Mouse (Mus musculus): ENCODE measurements around the gene Mrps26. TPM values are rescaled to one million over a fixed set of nuclear protein-coding genes. Genes with fewer than 3 reads are reported as not detected.

Mrps26 gene
- polyA plus RNA-seq, 1 experiment from 2014 or later = 96.8 TPM

DNA sequence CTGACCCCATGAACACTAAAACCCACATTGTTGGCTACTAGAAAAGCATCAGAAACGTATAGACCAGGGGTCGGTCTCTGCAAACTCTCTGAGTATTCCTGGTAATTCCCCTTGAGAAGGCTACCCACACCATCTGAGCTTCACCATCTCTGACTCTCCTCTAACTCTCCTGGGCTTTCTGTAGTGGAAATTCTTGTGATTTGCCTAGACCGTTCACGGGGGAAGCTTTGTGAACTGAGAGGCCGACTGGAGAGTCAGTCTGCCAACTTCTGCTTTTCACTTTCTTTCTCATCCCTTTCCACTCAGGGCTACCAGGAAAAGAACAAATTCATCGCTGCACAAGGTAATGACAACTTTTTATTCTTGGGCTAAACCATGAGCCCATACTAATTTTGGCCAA is 28.5 kb upstream of the Mrps26 start:
- Histone ChIP-seq H3K27me3 (replicated peaks; ENCODE audit: control insufficient read depth, insufficient read depth, low read length) (no peaks in the 10 kb centered on the region), H3K9ac (ENCODE audit: low read depth, low read length) (no peak overlapping the region), H3K4me3 (ENCODE audit: low read length) (no peak overlapping the region), H3K27ac (ENCODE audit: low read length) (no peak overlapping the region), H3K36me3 (ENCODE audit: control insufficient read depth, insufficient read depth, low read length) (0 out of 2 replicates have a peak, but pooled peaks cover 2% of the 10 kb centered on the region), H3K4me1 (ENCODE audit: control insufficient read depth, insufficient read depth, low read length) (no peaks in the 10 kb centered on the region), H3K4me2 (ENCODE audit: low read depth, low read length) (no peak overlapping the region), H3K9me3 (ENCODE audit: control insufficient read depth, low read length) (no peaks in the 10 kb centered on the region)
- WGBS = 93% methylated on average over 6 of the region's 6 CpGs
- no peak for ATAC-seq

DNA sequence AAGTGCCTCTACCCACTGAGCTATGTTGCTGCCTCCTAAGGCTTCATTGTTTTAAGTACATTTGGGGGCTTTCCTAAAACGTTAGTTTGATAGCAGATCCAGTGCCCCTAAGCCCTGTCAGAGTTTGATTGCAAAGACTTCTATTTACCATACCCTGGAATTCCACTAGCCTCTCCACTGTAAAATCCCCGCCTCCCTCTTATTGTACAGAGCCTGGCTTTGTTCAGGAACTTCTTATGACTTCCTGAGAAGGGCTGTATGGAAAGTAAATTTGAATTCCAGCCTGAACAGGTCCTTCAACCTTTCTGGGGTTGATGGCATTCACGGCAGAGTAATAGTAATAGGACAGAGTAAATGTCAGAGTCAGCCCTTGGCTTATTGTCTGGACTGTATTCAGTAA is 26.7 kb upstream of the Mrps26 start:
- Histone ChIP-seq H3K4me2 (ENCODE audit: low read depth, low read length) (no peak overlapping the region), H3K27ac (ENCODE audit: low read length) (no peak overlapping the region), H3K9ac (ENCODE audit: low read depth, low read length) (no peak overlapping the region), H3K27me3 (replicated peaks; ENCODE audit: control insufficient read depth, insufficient read depth, low read length) (no peaks in the 10 kb centered on the region), H3K9me3 (ENCODE audit: control insufficient read depth, low read length) (no peaks in the 10 kb centered on the region), H3K36me3 (ENCODE audit: control insufficient read depth, insufficient read depth, low read length) (peaks cover 7% of the 10 kb centered on the region; the same call in 1 of the 2 replicates), H3K4me3 (ENCODE audit: low read length) (no peak overlapping the region), H3K4me1 (ENCODE audit: control insufficient read depth, insufficient read depth, low read length) (no peaks in the 10 kb centered on the region)
- WGBS = 75% methylated on average over 3 of the region's 3 CpGs
- no peak for ATAC-seq

DNA sequence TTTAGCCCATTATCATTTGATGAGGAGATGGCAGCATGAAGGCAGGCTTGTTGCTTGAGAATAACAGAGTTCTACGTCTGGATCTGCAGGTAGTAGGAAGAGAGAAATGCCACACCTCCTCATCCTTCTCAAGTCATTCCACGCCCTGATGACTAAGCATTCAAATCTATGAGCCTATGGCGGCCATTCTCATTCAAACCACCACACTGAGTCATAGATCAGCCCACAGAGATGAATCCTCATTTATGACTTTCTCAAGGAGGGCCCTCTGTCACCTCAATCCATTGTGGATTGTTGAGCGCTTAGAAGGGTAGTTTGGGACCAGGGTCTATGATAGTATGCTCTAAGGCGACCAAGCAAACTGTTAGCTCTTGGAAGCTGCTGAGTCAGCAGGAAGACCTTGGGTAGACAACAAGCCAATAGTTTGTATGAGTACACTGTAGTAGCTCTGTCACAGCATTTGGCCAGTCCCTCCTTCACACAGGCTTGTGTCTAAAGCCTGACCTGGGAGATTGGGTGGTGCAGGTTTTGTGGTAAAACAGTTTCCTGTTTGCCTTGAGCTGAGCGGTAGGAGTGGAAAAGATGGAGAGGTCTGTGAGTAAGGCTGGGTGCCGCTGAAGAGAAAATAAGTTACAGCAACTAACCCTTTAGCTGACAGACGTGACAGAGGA is 24.5 kb upstream of the Mrps26 start:
- Histone ChIP-seq H3K4me3 (ENCODE audit: low read length) (no peak overlapping the region), H3K27ac (ENCODE audit: low read length) (no peak overlapping the region), H3K9ac (ENCODE audit: low read depth, low read length) (no peak overlapping the region), H3K4me2 (ENCODE audit: low read depth, low read length) (no peak overlapping the region), H3K27me3 (replicated peaks; ENCODE audit: control insufficient read depth, insufficient read depth, low read length) (no peaks in the 10 kb centered on the region), H3K9me3 (ENCODE audit: control insufficient read depth, low read length) (no peaks in the 10 kb centered on the region), H3K4me1 (ENCODE audit: control insufficient read depth, insufficient read depth, low read length) (no peaks in the 10 kb centered on the region), H3K36me3 (ENCODE audit: control insufficient read depth, insufficient read depth, low read length) (peaks cover 5% of the 10 kb centered on the region; the same call in 1 of the 2 replicates)
- no peak for ATAC-seq
- WGBS = 89% methylated on average over 8 of the region's 8 CpGs

DNA sequence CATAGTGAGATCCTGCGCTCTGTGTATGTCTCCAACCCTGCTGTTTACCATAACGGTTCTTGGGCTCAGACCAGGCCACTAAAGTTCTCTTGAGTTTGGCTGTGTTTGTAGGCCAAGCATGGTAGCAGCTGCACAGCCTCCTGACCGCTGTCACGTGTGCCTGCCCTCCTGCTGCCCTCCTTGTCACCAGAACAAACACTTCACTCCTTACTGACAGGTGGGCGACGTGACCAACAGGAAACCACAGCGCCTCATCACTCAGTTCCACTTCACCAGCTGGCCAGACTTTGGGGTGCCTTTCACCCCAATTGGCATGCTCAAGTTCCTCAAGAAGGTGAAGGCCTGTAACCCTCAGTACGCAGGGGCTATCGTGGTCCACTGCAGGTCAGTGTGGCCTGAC is 23.3 kb upstream of the Mrps26 start:
- Histone ChIP-seq H3K4me1 (ENCODE audit: control insufficient read depth, insufficient read depth, low read length) (no peaks in the 10 kb centered on the region), H3K4me3 (ENCODE audit: low read length) (no peak overlapping the region), H3K9ac (ENCODE audit: low read depth, low read length) (no peak overlapping the region), H3K4me2 (ENCODE audit: low read depth, low read length) (no peak overlapping the region), H3K36me3 (ENCODE audit: control insufficient read depth, insufficient read depth, low read length) (peaks cover 5% of the 10 kb centered on the region; the same call in 1 of the 2 replicates), H3K27me3 (replicated peaks; ENCODE audit: control insufficient read depth, insufficient read depth, low read length) (no peaks in the 10 kb centered on the region), H3K27ac (ENCODE audit: low read length) (no peak overlapping the region), H3K9me3 (ENCODE audit: control insufficient read depth, low read length) (no peaks in the 10 kb centered on the region)
- no peak for ATAC-seq
- WGBS = 90% methylated on average over 9 of the region's 9 CpGs

DNA sequence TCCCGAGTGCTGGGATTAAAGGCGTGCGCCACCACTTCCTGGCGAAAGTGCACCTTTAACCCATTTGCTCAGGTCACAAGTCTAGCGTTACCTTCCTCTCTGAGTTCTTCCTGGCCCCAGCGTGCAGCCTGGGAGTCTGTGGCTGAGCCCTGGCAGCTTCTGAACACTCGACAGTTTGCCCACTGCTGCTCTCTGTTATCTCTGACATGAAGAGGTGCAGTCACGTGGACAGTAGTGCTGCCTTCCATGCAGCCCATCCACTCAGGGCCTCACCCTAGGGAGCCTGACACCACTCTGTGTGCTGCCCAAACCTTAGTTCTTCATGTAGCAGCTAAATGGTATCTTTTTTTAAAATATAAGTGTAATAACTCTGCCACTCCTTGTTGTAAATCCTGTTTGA is 16.6 kb upstream of the Mrps26 start:
- no peak overlapping the region for H3K27ac ChIP-seq (ENCODE audit: low read length)
- peaks cover 7% of the 10 kb centered on the region for H3K36me3 ChIP-seq (ENCODE audit: control insufficient read depth, insufficient read depth, low read length)
- no peaks in the 10 kb centered on the region for H3K27me3 ChIP-seq (replicated peaks; ENCODE audit: control insufficient read depth, insufficient read depth, low read length)
- no peak overlapping the region for H3K4me2 ChIP-seq (ENCODE audit: low read depth, low read length)
- no peak overlapping the region for H3K4me3 ChIP-seq (ENCODE audit: low read length)
- 88% methylated on average over 8 of the region's 8 CpGs for WGBS
- no peaks in the 10 kb centered on the region for H3K4me1 ChIP-seq (ENCODE audit: control insufficient read depth, insufficient read depth, low read length)
- no peaks in the 10 kb centered on the region for H3K9me3 ChIP-seq (ENCODE audit: control insufficient read depth, low read length)
- no peak overlapping the region for H3K9ac ChIP-seq (ENCODE audit: low read depth, low read length)
- ATAC-seq = no peak

DNA sequence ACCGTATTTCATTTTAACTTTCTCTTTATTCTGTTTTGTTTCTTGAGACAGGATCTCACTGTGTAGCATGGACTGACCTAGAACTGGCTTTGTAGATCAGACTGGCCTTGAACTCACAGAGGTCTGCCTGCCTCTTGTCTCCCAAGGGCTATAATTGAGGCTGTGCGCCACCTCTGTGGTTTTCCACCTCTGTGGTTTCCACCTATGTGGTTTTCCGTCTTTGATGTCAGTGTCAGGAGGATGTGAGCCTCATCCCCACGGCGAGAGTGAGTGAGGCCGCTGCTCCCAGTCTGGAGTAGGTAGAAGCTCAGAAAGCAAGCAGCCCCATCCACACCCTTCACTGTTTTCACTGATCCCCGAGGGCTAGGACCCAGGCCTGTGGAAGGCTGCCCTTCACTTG is 8.7 kb upstream of the Mrps26 start:
- WGBS = 92% methylated on average over 7 of the region's 7 CpGs
- peaks cover 23% of the 10 kb centered on the region; the same call in 1 of the 2 replicates for H3K36me3 ChIP-seq (ENCODE audit: control insufficient read depth, insufficient read depth, low read length)
- no peaks in the 10 kb centered on the region for H3K9me3 ChIP-seq (ENCODE audit: control insufficient read depth, low read length)
- no peaks in the 10 kb centered on the region for H3K4me1 ChIP-seq (ENCODE audit: control insufficient read depth, insufficient read depth, low read length)
- no peak for ATAC-seq
- no peak overlapping the region for H3K4me2 ChIP-seq (ENCODE audit: low read depth, low read length)
- H3K27ac ChIP-seq (ENCODE audit: low read length) = no peak overlapping the region
- H3K4me3 ChIP-seq (ENCODE audit: low read length) = no peak overlapping the region
- H3K27me3 ChIP-seq (replicated peaks; ENCODE audit: control insufficient read depth, insufficient read depth, low read length) = no peaks in the 10 kb centered on the region
- H3K9ac ChIP-seq (ENCODE audit: low read depth, low read length) = no peak overlapping the region

DNA sequence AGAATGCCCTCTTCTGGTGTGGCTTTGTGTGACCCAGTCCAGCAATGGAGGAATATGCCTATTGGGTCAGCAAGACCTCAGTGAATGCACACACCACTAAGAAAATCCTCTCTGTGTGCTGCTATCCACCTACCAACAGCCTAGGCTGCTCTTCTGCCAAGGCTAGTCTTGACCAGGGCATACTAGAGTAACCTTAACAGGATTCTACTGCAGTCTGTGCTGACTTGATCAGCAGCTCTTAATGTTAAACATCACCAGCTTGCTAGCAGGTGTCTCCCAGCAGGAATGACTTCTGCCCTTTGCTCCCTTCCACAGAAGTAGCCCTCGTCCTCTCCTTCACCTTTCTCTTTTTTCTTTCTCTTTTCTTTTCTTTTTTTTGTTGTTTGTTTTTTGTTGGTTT is 7.2 kb upstream of the Mrps26 start:
- ATAC-seq = no peak
- Histone ChIP-seq H3K4me2 (ENCODE audit: low read depth, low read length) (no peak overlapping the region), H3K9me3 (ENCODE audit: control insufficient read depth, low read length) (no peaks in the 10 kb centered on the region), H3K9ac (ENCODE audit: low read depth, low read length) (no peak overlapping the region), H3K4me3 (ENCODE audit: low read length) (no peak overlapping the region), H3K27ac (ENCODE audit: low read length) (no peak overlapping the region), H3K36me3 (ENCODE audit: control insufficient read depth, insufficient read depth, low read length) (peaks cover 23% of the 10 kb centered on the region; the same call in 1 of the 2 replicates), H3K4me1 (ENCODE audit: control insufficient read depth, insufficient read depth, low read length) (no peaks in the 10 kb centered on the region), H3K27me3 (replicated peaks; ENCODE audit: control insufficient read depth, insufficient read depth, low read length) (no peaks in the 10 kb centered on the region)
- 87% methylated on average over 1 of the region's 1 CpGs for WGBS

DNA sequence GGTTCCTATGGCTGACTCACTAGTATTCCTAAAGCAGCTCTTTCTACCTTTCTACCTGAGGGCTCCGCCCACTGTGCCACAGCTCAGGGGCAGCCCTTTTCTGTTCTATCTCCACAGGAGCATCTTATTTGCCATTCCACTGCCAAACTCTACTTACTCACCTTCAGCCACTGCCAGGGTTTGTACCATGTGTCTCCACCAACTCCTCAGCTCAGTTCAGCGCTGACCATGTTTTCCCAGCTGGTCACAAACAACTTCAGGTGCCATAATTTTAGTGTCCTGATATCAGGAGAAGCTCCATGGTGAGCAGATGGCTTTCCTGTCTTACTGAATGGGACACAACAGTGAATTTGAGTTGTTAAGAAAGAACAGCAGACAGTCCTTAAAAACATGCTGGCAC is 6.1 kb upstream of the Mrps26 start:
- WGBS = 92% methylated on average over 2 of the region's 2 CpGs
- ATAC-seq = no peak
- H3K27me3 ChIP-seq (replicated peaks; ENCODE audit: control insufficient read depth, insufficient read depth, low read length) = no peaks in the 10 kb centered on the region

DNA sequence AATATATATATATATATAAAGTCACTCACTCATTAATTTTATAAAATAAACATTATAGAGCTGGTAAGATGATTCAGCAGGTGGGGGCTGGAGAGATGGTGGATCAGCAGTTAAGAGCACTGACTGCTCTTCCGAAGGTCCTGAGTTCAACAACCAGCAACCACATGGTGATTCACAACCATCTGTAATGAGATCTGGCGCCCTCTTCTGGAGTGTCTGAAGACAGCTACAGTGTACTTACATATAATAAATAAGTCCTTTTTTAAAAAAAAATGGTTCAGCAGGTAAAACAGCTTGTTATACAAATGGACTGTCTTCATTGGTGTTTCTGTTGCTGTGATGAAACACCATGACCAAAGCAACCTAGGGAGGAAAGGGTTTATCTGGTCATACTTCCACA is 5.5 kb upstream of the Mrps26 start:
- ATAC-seq = no peak
- Histone ChIP-seq H3K4me2 (ENCODE audit: low read depth, low read length) (no peak overlapping the region), H3K9ac (ENCODE audit: low read depth, low read length) (no peak overlapping the region), H3K4me1 (ENCODE audit: control insufficient read depth, insufficient read depth, low read length) (peaks cover 5% of the 10 kb centered on the region; the same call in 1 of the 2 replicates), H3K4me3 (ENCODE audit: low read length) (no peak overlapping the region), H3K36me3 (ENCODE audit: control insufficient read depth, insufficient read depth, low read length) (peaks cover 20% of the 10 kb centered on the region; the same call in 1 of the 2 replicates), H3K27ac (ENCODE audit: low read length) (no peak overlapping the region), H3K9me3 (ENCODE audit: control insufficient read depth, low read length) (no peaks in the 10 kb centered on the region), H3K27me3 (replicated peaks; ENCODE audit: control insufficient read depth, insufficient read depth, low read length) (no peaks in the 10 kb centered on the region)
- WGBS = 81% methylated on average over 2 of the region's 2 CpGs

More for the DNA sequence above, 6.1 kb upstream of the Mrps26 start:
- Histone ChIP-seq H3K27ac (ENCODE audit: low read length) (no peak overlapping the region), H3K9me3 (ENCODE audit: control insufficient read depth, low read length) (no peaks in the 10 kb centered on the region), H3K36me3 (ENCODE audit: control insufficient read depth, insufficient read depth, low read length) (peaks cover 22% of the 10 kb centered on the region; the same call in 1 of the 2 replicates), H3K4me3 (ENCODE audit: low read length) (no peak overlapping the region), H3K4me1 (ENCODE audit: control insufficient read depth, insufficient read depth, low read length) (no peaks in the 10 kb centered on the region), H3K4me2 (ENCODE audit: low read depth, low read length) (no peak overlapping the region), H3K9ac (ENCODE audit: low read depth, low read length) (no peak overlapping the region)

DNA sequence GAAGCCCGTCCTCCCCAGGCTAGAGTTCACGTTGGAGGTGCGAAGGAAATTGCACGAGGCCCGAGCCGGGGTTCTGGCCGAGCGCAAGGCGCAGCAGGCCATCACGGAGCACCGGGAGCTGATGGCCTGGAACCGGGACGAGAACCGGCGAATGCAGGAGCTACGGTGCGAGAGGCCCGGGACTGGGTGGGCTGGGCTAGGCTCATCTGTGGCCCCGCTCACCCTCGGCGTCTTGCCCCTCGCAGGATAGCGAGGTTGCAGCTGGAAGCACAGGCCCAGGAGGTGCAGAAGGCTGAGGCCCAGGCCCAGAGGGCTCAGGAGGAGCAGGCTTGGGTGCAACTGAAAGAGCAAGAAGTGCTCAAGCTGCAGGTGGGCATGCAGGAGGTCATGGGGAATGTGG is 521 bp downstream of the Mrps26 start:
- Histone ChIP-seq H3K36me3 (ENCODE audit: control insufficient read depth, insufficient read depth, low read length) (0 out of 2 replicates have a peak, but pooled peaks cover 3% of the 10 kb centered on the region), H3K27me3 (replicated peaks; ENCODE audit: control insufficient read depth, insufficient read depth, low read length) (no peaks in the 10 kb centered on the region), H3K4me3 (ENCODE audit: low read length) (peak overlapping the region; percentile 86), H3K27ac (ENCODE audit: low read length) (0 out of 2 replicates have a peak overlapping the region, but pooled peaks have one; percentile 35), H3K9me3 (ENCODE audit: control insufficient read depth, low read length) (no peaks in the 10 kb centered on the region), H3K4me2 (ENCODE audit: low read depth, low read length) (peak overlapping the region; percentile 89), H3K4me1 (ENCODE audit: control insufficient read depth, insufficient read depth, low read length) (peaks cover 14% of the 10 kb centered on the region), H3K9ac (ENCODE audit: low read depth, low read length) (peak overlapping the region; percentile 91)
- 0% methylated on average over 21 of the region's 23 CpGs for WGBS
- peak; percentile 5 for ATAC-seq

All from intestine, embryonic 16.5 days (tissue).